Mouse (Mus musculus) neutrophil, adult 5-6 weeks (primary cell): Measurements from ENCODE around the gene Scn4a. TPM values are rescaled to one million over a fixed set of nuclear protein-coding genes. Genes with fewer than 3 reads are reported as not detected.
"Not testable (repeated sequence)": the region's sequence is repeated elsewhere in the genome, so short reads cannot be mapped to it uniquely, and the experiment has no call there.

Experiments used
- ATAC-seq: fragments of 151-379, 151-347 bp; 2 replicates; pipeline ENCODE4 v1.8.0; 2017; ENCODE audit warnings: mild to moderate bottlenecking, moderate TSS enrichment; ENCODE audit not compliant: insufficient number of reproducible peaks, poor library complexity, low FRiP score, severe bottlenecking; ENCODE audit errors: extremely low read depth
- total RNA-seq: library from RNA; stranded (forward); fragments of 200-1000 nt; gene quantifications from 2 replicates; pipeline ENCODE4 v1.2.3, GENCODE M21; 2017

Gene Scn4a
- total RNA-seq, result 5.9 and 8.0 TPM in 2 replicates

GRCm38 (mm10) chr11:106353188-106353587 is at the start of gene Scn4a:
Gene Scn4a (minus strand): TSS chr11:106353288.
- no peak for ATAC-seq

GRCm38 (mm10) chr11:106398481-106398880 is 45.4 kb upstream of the Scn4a start:
- no peak for ATAC-seq

- no peak; the same call in 1 of the 2 replicates for ATAC-seq
These were observed 44.6 kb upstream of the Scn4a start for GRCm38 (mm10) chr11:106397656-106398055.

- ATAC-seq, result not testable (repeated sequence)
These were observed 41.0 kb upstream of the Scn4a start for GRCm38 (mm10) chr11:106394055-106394454.

- no peak for ATAC-seq
These were observed 40.2 kb upstream of the Scn4a start for GRCm38 (mm10) chr11:106393331-106393616.

GRCm38 (mm10) chr11:106392597-106393330 is 39.7 kb upstream of the Scn4a start:
- no peak for ATAC-seq

- peak; percentile 82 for ATAC-seq
These were observed 38.6 kb upstream of the Scn4a start for GRCm38 (mm10) chr11:106391546-106392188.

GRCm38 (mm10) chr11:106390757-106391156 is 37.7 kb upstream of the Scn4a start:
- ATAC-seq, result no peak

- ATAC-seq, result no peak
These were observed 36.5 kb upstream of the Scn4a start for GRCm38 (mm10) chr11:106389611-106390010.

- peak; percentile 80 for ATAC-seq
These were observed 34.7 kb upstream of the Scn4a start, which contains the start of gene Icam2 for GRCm38 (mm10) chr11:106387791-106388216. Gene Icam2 (minus strand): TSS chr11:106388075.

- ATAC-seq, result no peak
These were observed 33.9 kb upstream of the Scn4a start for GRCm38 (mm10) chr11:106387020-106387419.

GRCm38 (mm10) chr11:106386409-106386808 is 33.3 kb upstream of the Scn4a start:
- ATAC-seq, result no peak

- no peak for ATAC-seq
These were observed 30.1 kb upstream of the Scn4a start for GRCm38 (mm10) chr11:106383051-106383790.

GRCm38 (mm10) chr11:106382424-106382823 is 29.3 kb upstream of the Scn4a start:
- ATAC-seq, result no peak

- ATAC-seq, result no peak
These were observed 28.8 kb upstream of the Scn4a start for GRCm38 (mm10) chr11:106381883-106382282.

GRCm38 (mm10) chr11:106381011-106381410 is 27.9 kb upstream of the Scn4a start:
- ATAC-seq, result no peak

- no peak for ATAC-seq
These were observed 21.9 kb upstream of the Scn4a start for GRCm38 (mm10) chr11:106374979-106375378.

- no peak for ATAC-seq
These were observed 21.5 kb upstream of the Scn4a start for GRCm38 (mm10) chr11:106374559-106374958.

GRCm38 (mm10) chr11:106373998-106374397 is 20.9 kb upstream of the Scn4a start:
- no peak for ATAC-seq

- ATAC-seq, result peak; percentile 73; the same call in 1 of the 2 replicates
These were observed 13.2 kb upstream of the Scn4a start for GRCm38 (mm10) chr11:106366316-106366715.
